Mouse (Mus musculus): Measurements from ENCODE around the gene Ptpra. TPM values are rescaled to one million over a fixed set of nuclear protein-coding genes. Genes with fewer than 3 reads are reported as not detected.
A peak's percentile ranks its signal among the peaks of the same experiment; 100 is the strongest.

Ptpra gene
- polyA plus RNA-seq, 1 experiment from 2014 or later, result 70.5 TPM

DNA sequence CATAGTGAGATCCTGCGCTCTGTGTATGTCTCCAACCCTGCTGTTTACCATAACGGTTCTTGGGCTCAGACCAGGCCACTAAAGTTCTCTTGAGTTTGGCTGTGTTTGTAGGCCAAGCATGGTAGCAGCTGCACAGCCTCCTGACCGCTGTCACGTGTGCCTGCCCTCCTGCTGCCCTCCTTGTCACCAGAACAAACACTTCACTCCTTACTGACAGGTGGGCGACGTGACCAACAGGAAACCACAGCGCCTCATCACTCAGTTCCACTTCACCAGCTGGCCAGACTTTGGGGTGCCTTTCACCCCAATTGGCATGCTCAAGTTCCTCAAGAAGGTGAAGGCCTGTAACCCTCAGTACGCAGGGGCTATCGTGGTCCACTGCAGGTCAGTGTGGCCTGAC lies 90.2 kb downstream of the Ptpra start:
- no peaks in the 10 kb centered on the region for H3K4me1 ChIP-seq (ENCODE audit: control insufficient read depth, insufficient read depth, low read length)
- no peak overlapping the region for H3K9ac ChIP-seq (ENCODE audit: low read length)
- peaks cover 46% of the 10 kb centered on the region for H3K36me3 ChIP-seq (ENCODE audit: control insufficient read depth, insufficient read depth)
- peak; percentile 43; the same call in 1 of the 2 replicates for ATAC-seq (replicated peaks; ENCODE audit: extremely low read depth, insufficient read depth, low FRiP score)
- H3K4me2 ChIP-seq (ENCODE audit: low read depth, low read length), result no peak overlapping the region
- no peaks in the 10 kb centered on the region for H3K9me3 ChIP-seq (replicated peaks; ENCODE audit: control insufficient read depth, low read length)
- H3K27ac ChIP-seq (ENCODE audit: low read length), result no peak overlapping the region
- no peak overlapping the region for H3K4me3 ChIP-seq (ENCODE audit: low read length)
- WGBS, result 75% methylated on average over 9 of the region's 9 CpGs
- H3K27me3 ChIP-seq (ENCODE audit: control insufficient read depth, insufficient read depth, low read length), result no peaks in the 10 kb centered on the region

DNA sequence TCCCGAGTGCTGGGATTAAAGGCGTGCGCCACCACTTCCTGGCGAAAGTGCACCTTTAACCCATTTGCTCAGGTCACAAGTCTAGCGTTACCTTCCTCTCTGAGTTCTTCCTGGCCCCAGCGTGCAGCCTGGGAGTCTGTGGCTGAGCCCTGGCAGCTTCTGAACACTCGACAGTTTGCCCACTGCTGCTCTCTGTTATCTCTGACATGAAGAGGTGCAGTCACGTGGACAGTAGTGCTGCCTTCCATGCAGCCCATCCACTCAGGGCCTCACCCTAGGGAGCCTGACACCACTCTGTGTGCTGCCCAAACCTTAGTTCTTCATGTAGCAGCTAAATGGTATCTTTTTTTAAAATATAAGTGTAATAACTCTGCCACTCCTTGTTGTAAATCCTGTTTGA lies 96.9 kb downstream of the Ptpra start:
- no peak overlapping the region for H3K9ac ChIP-seq (ENCODE audit: low read length)
- no peaks in the 10 kb centered on the region for H3K27me3 ChIP-seq (ENCODE audit: control insufficient read depth, insufficient read depth, low read length)
- 63% methylated on average over 8 of the region's 8 CpGs for WGBS
- peaks cover 3% of the 10 kb centered on the region; the same call in 1 of the 2 replicates for H3K4me1 ChIP-seq (ENCODE audit: control insufficient read depth, insufficient read depth, low read length)
- H3K4me2 ChIP-seq (ENCODE audit: low read depth, low read length), result no peak overlapping the region
- H3K36me3 ChIP-seq (ENCODE audit: control insufficient read depth, insufficient read depth), result peaks cover 62% of the 10 kb centered on the region
- no peak overlapping the region for H3K4me3 ChIP-seq (ENCODE audit: low read length)
- no peaks in the 10 kb centered on the region for H3K9me3 ChIP-seq (replicated peaks; ENCODE audit: control insufficient read depth, low read length)
- peak; percentile 67; the same call in 1 of the 2 replicates for ATAC-seq (replicated peaks; ENCODE audit: extremely low read depth, insufficient read depth, low FRiP score)
- no peak overlapping the region for H3K27ac ChIP-seq (ENCODE audit: low read length)

DNA sequence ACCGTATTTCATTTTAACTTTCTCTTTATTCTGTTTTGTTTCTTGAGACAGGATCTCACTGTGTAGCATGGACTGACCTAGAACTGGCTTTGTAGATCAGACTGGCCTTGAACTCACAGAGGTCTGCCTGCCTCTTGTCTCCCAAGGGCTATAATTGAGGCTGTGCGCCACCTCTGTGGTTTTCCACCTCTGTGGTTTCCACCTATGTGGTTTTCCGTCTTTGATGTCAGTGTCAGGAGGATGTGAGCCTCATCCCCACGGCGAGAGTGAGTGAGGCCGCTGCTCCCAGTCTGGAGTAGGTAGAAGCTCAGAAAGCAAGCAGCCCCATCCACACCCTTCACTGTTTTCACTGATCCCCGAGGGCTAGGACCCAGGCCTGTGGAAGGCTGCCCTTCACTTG lies 104.8 kb downstream of the Ptpra start:
- Histone ChIP-seq H3K9ac (ENCODE audit: low read length) (no peak overlapping the region), H3K4me1 (ENCODE audit: control insufficient read depth, insufficient read depth, low read length) (no peaks in the 10 kb centered on the region), H3K27ac (ENCODE audit: low read length) (no peak overlapping the region), H3K36me3 (ENCODE audit: control insufficient read depth, insufficient read depth) (peaks cover 32% of the 10 kb centered on the region), H3K4me2 (ENCODE audit: low read depth, low read length) (no peak overlapping the region), H3K27me3 (ENCODE audit: control insufficient read depth, insufficient read depth, low read length) (no peaks in the 10 kb centered on the region), H3K4me3 (ENCODE audit: low read length) (no peak overlapping the region), H3K9me3 (replicated peaks; ENCODE audit: control insufficient read depth, low read length) (no peaks in the 10 kb centered on the region)
- ATAC-seq (replicated peaks; ENCODE audit: extremely low read depth, insufficient read depth, low FRiP score), result no peak
- 88% methylated on average over 7 of the region's 7 CpGs for WGBS

- no peak overlapping the region for H3K27ac ChIP-seq (ENCODE audit: low read length)
- H3K4me2 ChIP-seq (ENCODE audit: low read depth, low read length), result no peak overlapping the region
- 85% methylated on average over 1 of the region's 1 CpGs for WGBS
- no peak overlapping the region for H3K9ac ChIP-seq (ENCODE audit: low read length)
- no peaks in the 10 kb centered on the region for H3K9me3 ChIP-seq (replicated peaks; ENCODE audit: control insufficient read depth, low read length)
- no peak for ATAC-seq (replicated peaks; ENCODE audit: extremely low read depth, insufficient read depth, low FRiP score)
- H3K4me1 ChIP-seq (ENCODE audit: control insufficient read depth, insufficient read depth, low read length), result no peaks in the 10 kb centered on the region
- no peak overlapping the region for H3K4me3 ChIP-seq (ENCODE audit: low read length)
- peaks cover 29% of the 10 kb centered on the region for H3K36me3 ChIP-seq (ENCODE audit: control insufficient read depth, insufficient read depth)
- H3K27me3 ChIP-seq (ENCODE audit: control insufficient read depth, insufficient read depth, low read length), result no peaks in the 10 kb centered on the region
Measured at GRCm38 (mm10) chr2:130556292-130556691, 106.2 kb downstream of the Ptpra start.

DNA sequence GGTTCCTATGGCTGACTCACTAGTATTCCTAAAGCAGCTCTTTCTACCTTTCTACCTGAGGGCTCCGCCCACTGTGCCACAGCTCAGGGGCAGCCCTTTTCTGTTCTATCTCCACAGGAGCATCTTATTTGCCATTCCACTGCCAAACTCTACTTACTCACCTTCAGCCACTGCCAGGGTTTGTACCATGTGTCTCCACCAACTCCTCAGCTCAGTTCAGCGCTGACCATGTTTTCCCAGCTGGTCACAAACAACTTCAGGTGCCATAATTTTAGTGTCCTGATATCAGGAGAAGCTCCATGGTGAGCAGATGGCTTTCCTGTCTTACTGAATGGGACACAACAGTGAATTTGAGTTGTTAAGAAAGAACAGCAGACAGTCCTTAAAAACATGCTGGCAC lies 107.4 kb downstream of the Ptpra start:
- no peak overlapping the region for H3K4me3 ChIP-seq (ENCODE audit: low read length)
- H3K27me3 ChIP-seq (ENCODE audit: control insufficient read depth, insufficient read depth, low read length), result no peaks in the 10 kb centered on the region
- 99% methylated on average over 2 of the region's 2 CpGs for WGBS
- peaks cover 19% of the 10 kb centered on the region for H3K36me3 ChIP-seq (ENCODE audit: control insufficient read depth, insufficient read depth)
- no peak overlapping the region for H3K4me2 ChIP-seq (ENCODE audit: low read depth, low read length)
- no peaks in the 10 kb centered on the region for H3K9me3 ChIP-seq (replicated peaks; ENCODE audit: control insufficient read depth, low read length)
- ATAC-seq (replicated peaks; ENCODE audit: extremely low read depth, insufficient read depth, low FRiP score), result no peak
- H3K27ac ChIP-seq (ENCODE audit: low read length), result no peak overlapping the region
- H3K4me1 ChIP-seq (ENCODE audit: control insufficient read depth, insufficient read depth, low read length), result no peaks in the 10 kb centered on the region
- H3K9ac ChIP-seq (ENCODE audit: low read length), result no peak overlapping the region

DNA sequence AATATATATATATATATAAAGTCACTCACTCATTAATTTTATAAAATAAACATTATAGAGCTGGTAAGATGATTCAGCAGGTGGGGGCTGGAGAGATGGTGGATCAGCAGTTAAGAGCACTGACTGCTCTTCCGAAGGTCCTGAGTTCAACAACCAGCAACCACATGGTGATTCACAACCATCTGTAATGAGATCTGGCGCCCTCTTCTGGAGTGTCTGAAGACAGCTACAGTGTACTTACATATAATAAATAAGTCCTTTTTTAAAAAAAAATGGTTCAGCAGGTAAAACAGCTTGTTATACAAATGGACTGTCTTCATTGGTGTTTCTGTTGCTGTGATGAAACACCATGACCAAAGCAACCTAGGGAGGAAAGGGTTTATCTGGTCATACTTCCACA lies 107.9 kb downstream of the Ptpra start:
- no peaks in the 10 kb centered on the region for H3K9me3 ChIP-seq (replicated peaks; ENCODE audit: control insufficient read depth, low read length)
- H3K9ac ChIP-seq (ENCODE audit: low read length), result no peak overlapping the region
- no peaks in the 10 kb centered on the region for H3K27me3 ChIP-seq (ENCODE audit: control insufficient read depth, insufficient read depth, low read length)
- H3K4me1 ChIP-seq (ENCODE audit: control insufficient read depth, insufficient read depth, low read length), result peaks cover 4% of the 10 kb centered on the region
- WGBS, result 78% methylated on average over 2 of the region's 2 CpGs
- peaks cover 16% of the 10 kb centered on the region for H3K36me3 ChIP-seq (ENCODE audit: control insufficient read depth, insufficient read depth)
- no peak overlapping the region for H3K27ac ChIP-seq (ENCODE audit: low read length)
- no peak overlapping the region for H3K4me2 ChIP-seq (ENCODE audit: low read depth, low read length)
- H3K4me3 ChIP-seq (ENCODE audit: low read length), result no peak overlapping the region
- no peak for ATAC-seq (replicated peaks; ENCODE audit: extremely low read depth, insufficient read depth, low FRiP score)

- peaks cover 14% of the 10 kb centered on the region for H3K4me1 ChIP-seq (ENCODE audit: control insufficient read depth, insufficient read depth, low read length)
- H3K27me3 ChIP-seq (ENCODE audit: control insufficient read depth, insufficient read depth, low read length), result no peaks in the 10 kb centered on the region
- ATAC-seq (replicated peaks; ENCODE audit: extremely low read depth, insufficient read depth, low FRiP score), result peak; percentile 100
- under 1% methylated on average over 61 of the region's 61 CpGs for WGBS
- peak within 1 kb of the TSS; percentile 86 for H3K9ac ChIP-seq (ENCODE audit: low read length)
- H3K4me3 ChIP-seq (ENCODE audit: low read length), result peak within 1 kb of the TSS; percentile 91
- peaks cover 18% of the 10 kb centered on the region for H3K36me3 ChIP-seq (ENCODE audit: control insufficient read depth, insufficient read depth)
- no peaks in the 10 kb centered on the region for H3K9me3 ChIP-seq (replicated peaks; ENCODE audit: control insufficient read depth, low read length)
- H3K4me2 ChIP-seq (ENCODE audit: low read depth, low read length), result peak within 1 kb of the TSS; percentile 90
- peak within 1 kb of the TSS; percentile 78 for H3K27ac ChIP-seq (ENCODE audit: low read length)
Measured at GRCm38 (mm10) chr2:130563212-130564055, 113.4 kb downstream of the Ptpra start, which contains the start of gene Mrps26. Gene Mrps26 (plus strand): TSS chr2:130563742.

GRCm38 (mm10) chr2:130564063-130564462 lies 114.0 kb downstream of the Ptpra start:
- peaks cover 14% of the 10 kb centered on the region for H3K4me1 ChIP-seq (ENCODE audit: control insufficient read depth, insufficient read depth, low read length)
- H3K4me2 ChIP-seq (ENCODE audit: low read depth, low read length), result peak overlapping the region; percentile 90
- H3K27me3 ChIP-seq (ENCODE audit: control insufficient read depth, insufficient read depth, low read length), result no peaks in the 10 kb centered on the region
- peak overlapping the region; percentile 71 for H3K27ac ChIP-seq (ENCODE audit: low read length)
- WGBS, result under 1% methylated on average over 23 of the region's 23 CpGs
- H3K36me3 ChIP-seq (ENCODE audit: control insufficient read depth, insufficient read depth), result peaks cover 18% of the 10 kb centered on the region
- peak; percentile 12; the same call in 1 of the 2 replicates for ATAC-seq (replicated peaks; ENCODE audit: extremely low read depth, insufficient read depth, low FRiP score)
- peak overlapping the region; percentile 91 for H3K4me3 ChIP-seq (ENCODE audit: low read length)
- no peaks in the 10 kb centered on the region for H3K9me3 ChIP-seq (replicated peaks; ENCODE audit: control insufficient read depth, low read length)
- H3K9ac ChIP-seq (ENCODE audit: low read length), result peak overlapping the region; percentile 86

GRCm38 (mm10) chr2:130564983-130565382 lies 114.9 kb downstream of the Ptpra start:
- no peak overlapping the region for H3K27ac ChIP-seq (ENCODE audit: low read length)
- H3K4me2 ChIP-seq (ENCODE audit: low read depth, low read length), result peak overlapping the region; percentile 90; the same call in 1 of the 2 replicates
- 85% methylated on average over 8 of the region's 8 CpGs for WGBS
- no peaks in the 10 kb centered on the region for H3K9me3 ChIP-seq (replicated peaks; ENCODE audit: control insufficient read depth, low read length)
- H3K36me3 ChIP-seq (ENCODE audit: control insufficient read depth, insufficient read depth), result peaks cover 18% of the 10 kb centered on the region
- no peak overlapping the region; the same call in 1 of the 2 replicates for H3K9ac ChIP-seq (ENCODE audit: low read length)
- peaks cover 14% of the 10 kb centered on the region for H3K4me1 ChIP-seq (ENCODE audit: control insufficient read depth, insufficient read depth, low read length)
- H3K4me3 ChIP-seq (ENCODE audit: low read length), result no peak overlapping the region
- ATAC-seq (replicated peaks; ENCODE audit: extremely low read depth, insufficient read depth, low FRiP score), result no peak
- no peaks in the 10 kb centered on the region for H3K27me3 ChIP-seq (ENCODE audit: control insufficient read depth, insufficient read depth, low read length)
